Mouse (Mus musculus): ENCODE results near the gene Spn.

Spn gene

GRCm38 (mm10) chr7:127140623-127141404, 3.2 kb upstream of the Spn start:
- peak; percentile 21 to 47 for DNase-seq

- DNase-seq, result no peak
Observed at GRCm38 (mm10) chr7:127139562-127139961, 1.9 kb upstream of the Spn start.

GRCm38 (mm10) chr7:127139100-127139499, 1.5 kb upstream of the Spn start:
- no peak for DNase-seq

GRCm38 (mm10) chr7:127136181-127137071, 1.2 kb downstream of the Spn start:
- DNase-seq, result peak; percentile 48 to 51

- DNase-seq, result peak; percentile 47 to 67
Observed at GRCm38 (mm10) chr7:127134821-127135447, 2.7 kb downstream of the Spn start.

GRCm38 (mm10) chr7:127133125-127133524, 4.5 kb downstream of the Spn start:
- no peak for DNase-seq

GRCm38 (mm10) chr7:127129638-127130037, 8.0 kb downstream of the Spn start:
- peak; percentile 34 to 44 for DNase-seq

- no peak for DNase-seq
Observed at GRCm38 (mm10) chr7:127121911-127122270, 15.7 kb downstream of the Spn start, which contains the start of gene Qprt. Qprt (minus strand) TSS chr7:127122226.

DNA sequence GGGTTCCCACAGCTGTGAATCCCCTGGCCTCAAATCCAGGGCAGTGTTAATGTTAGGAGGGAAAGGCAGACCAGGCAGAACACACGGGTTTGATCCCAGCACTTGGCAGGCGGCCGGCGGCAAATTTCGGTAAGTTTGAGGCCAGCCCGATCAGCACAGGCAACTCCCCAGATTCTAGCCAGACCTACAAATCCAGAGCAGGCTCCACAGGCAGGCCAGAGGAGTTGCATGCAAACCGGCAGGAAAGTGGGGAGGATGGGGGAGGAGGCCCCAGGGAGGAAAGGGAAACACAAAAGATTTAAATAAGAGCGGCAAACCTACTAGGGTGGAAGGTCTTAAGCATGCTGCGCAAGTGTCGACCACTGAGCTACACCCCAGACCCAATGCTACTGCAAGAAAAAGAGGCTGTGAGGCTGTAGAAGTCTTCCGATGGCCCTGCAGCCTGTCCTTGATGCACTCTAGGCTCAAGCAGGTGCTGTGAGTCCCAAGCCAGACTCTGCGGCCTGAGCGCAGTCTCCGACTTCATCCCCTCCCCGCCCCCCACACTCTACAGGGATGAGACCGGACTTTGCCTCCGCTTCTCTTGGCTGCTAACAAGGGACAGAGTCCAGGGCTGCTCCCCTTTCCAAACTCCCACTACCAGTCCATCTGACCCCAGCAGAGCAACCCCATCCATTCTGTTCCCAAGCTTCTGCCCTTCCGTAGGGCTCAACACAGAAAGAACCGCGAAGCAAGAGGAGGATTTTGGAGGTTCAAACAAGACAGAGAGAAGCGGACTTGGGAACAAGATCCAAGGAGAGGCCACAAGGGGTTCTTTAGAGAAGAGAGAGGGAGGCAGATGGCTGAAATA, 16.3 kb downstream of the Spn start:
- no peak for DNase-seq

DNA sequence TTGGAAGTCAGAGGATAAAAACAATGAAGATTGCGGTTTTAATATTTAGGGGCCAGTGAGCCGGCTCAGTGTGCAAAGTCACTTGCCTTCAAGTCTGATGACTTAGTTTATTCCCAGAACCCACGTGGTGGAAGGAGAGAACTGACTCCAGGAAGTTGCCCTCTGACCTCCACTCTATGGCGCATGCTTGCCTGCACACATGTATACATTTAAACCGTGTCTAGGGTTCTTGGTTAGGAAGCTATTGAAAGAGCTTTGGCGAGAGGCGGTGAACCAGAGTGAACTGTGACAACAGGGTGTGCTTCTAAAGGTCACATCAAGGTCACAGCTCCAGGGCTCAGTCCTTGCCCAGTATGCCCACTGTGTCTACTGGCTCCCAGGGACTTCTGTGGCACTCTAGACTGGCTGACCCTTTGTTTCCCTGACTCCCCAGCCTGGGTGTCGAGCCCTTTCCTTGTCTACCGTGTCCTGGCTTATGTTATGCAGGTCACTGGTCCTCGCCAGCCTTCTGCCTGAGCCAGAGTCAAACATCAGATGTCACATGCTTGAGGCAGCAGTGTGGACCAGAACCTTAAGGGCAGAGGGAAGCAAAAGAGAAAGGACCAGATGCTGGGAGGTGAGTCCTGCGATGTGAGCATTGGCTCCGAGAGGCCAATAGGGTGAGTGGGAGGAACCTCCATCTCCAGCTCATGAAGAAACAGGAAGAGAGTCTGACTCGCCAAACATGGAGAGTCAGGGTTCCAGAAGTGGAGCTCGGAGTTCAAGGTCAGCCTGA, 18.8 kb downstream of the Spn start:
- no peak for DNase-seq

- DNase-seq, result no peak
Observed at GRCm38 (mm10) chr7:127117948-127118347, 19.7 kb downstream of the Spn start.

DNA sequence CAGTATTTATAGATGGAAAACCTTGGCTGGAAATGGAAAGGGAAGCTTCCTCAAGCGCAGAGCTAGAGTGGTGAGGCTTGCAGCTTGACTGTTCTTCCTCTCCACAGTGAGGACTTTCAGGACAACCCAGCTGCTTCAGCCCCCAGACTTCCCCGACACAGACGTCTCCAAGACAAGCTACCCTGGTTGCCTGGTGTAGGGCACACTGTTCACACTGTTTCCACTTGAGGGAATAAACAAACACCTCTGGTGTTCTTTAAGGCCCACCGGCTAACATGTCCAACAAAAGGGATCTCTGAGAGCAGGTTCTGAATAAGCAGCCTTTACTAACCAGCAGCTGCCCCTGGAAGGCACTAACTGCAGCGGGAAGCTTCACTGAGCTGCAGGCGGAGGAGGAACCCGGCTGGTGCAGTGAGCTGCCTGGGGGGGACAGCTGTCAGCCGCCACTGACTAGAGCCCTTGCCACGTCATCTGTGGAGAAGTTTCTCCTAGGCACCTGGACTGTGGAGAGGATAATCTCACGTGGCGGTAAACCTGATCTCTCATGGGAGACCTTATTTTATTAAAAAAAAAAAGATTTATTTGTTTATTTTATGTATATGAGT, 21.2 kb downstream of the Spn start:
- DNase-seq, result no peak

GRCm38 (mm10) chr7:127114920-127115319, 22.7 kb downstream of the Spn start:
- DNase-seq, result no peak

- peak; percentile 33 to 55 for DNase-seq
Observed at GRCm38 (mm10) chr7:127113614-127114259, 23.9 kb downstream of the Spn start.

- peak; percentile 34 to 47 for DNase-seq
Observed at GRCm38 (mm10) chr7:127112921-127113597, 24.6 kb downstream of the Spn start.

- no peak for DNase-seq
Observed at GRCm38 (mm10) chr7:127112251-127112841, 25.3 kb downstream of the Spn start.

DNA sequence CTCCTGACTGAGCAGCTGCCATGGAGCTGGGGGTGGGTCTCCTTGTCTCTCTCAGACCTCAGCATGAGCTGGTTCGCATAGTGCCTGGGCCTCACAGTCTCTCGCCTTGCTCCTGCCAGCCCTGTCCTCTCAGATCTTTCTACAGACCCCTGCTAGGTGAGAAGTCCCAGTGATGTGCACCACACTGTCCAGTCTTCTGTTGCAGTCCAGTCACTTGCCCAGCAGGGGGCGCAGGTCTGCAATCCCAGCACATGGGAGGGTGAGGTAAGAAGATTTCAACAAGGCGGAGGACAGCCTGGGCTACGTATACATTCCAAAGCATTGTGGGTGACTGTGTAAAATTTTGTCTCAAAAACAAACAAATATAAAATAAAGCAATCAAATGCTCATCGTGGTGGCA, 26.2 kb downstream of the Spn start:
- DNase-seq, result peak; percentile 82 to 83

DNA sequence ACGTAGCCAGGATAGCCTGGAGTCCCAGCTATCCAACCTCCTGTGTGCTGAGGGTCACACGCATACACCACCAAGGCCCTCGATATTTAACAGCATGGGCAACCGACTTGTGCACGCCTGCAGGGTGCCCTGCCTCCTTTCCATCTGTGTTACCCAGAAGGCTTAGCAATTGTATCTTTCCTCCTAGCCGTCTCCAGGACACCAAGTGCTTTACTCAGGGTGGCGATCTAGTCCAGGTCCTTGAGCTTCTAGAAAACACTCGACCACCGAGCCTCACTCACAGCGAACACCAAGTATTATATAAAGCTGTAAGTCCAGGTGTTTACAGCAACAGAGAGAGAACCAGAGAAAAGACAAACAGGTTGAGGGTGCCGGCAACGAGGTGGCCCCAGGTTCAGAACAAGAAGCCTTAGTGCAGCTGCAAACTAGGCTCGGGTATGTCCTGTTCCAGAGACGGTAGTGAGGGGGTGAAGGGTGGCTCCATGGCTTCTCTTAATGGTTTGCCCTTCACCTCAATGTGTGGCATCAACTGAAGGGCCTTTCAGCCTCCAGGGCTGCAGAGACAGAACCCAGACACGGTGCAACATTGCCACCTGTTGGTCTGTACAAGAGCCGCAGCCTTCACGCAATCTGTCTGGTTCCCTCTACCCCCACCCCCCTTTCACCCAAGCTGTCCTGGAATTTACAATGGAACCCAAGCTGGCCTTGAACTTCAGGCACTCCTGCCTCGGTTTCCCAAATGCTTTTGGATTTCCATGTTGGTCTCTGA, 27.2 kb downstream of the Spn start:
- DNase-seq, result peak; percentile 78 to 79

DNA sequence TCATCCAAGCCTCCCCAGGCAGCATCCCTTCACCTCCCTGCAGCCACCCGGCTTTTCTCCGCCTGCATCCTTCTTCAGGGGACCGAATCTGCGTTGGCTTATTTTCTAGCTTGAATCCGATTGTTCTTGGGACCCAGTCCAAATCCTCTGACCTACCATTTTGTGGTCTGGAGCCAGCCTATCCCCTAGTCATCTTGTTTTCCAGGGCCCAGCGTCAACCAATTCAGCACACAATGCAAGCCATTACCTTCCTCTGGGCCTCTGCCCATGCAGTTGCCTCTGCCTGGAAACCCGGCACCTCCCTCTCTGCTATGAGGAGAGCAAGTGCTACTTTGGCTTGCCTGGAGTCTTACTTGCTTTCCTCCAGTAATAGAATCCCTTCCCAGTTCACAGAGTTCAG, 32.1 kb downstream of the Spn start:
- no peak for DNase-seq

Data from thymus, postnatal 36 days (tissue).